Mouse (Mus musculus) forebrain, embryonic 12.5 days (tissue): ENCODE measurements around the gene Srgap2. TPM values are rescaled to one million over a fixed set of nuclear protein-coding genes. Genes with fewer than 3 reads are reported as not detected.
"Not testable (repeated sequence)": the region's sequence is repeated elsewhere in the genome, so short reads cannot be mapped to it uniquely, and the experiment has no call there.

Experiments used
- ATAC-seq: fragments of 200-750 bp; cut with Nextera tagmentation; 2 replicates; pipeline ENCODE4 v1.8.0; 2017; ENCODE audit warnings: moderate TSS enrichment; ENCODE audit not compliant: low FRiP score
- H3K27ac ChIP-seq: fragments of 300-500 bp; sonication (generic); 2 replicates; pipeline ENCODE4 v1.5.1; 2016; ENCODE audit warnings: mild to moderate bottlenecking
- H3K27me3 ChIP-seq: fragments of 300-500 bp; sonication (generic); 2 replicates; pipeline ENCODE4 v1.6.1; 2016; ENCODE audit warnings: mild to moderate bottlenecking
- H3K36me3 ChIP-seq: fragments of 300-500 bp; sonication (generic); replicated peaks from 2 replicates; pipeline ENCODE4 v1.6.1; 2016; ENCODE audit warnings: mild to moderate bottlenecking
- H3K4me1 ChIP-seq: fragments of 300-500 bp; sonication (generic); 2 replicates; pipeline ENCODE4 v1.6.1; 2016
- H3K4me2 ChIP-seq: fragments of 300-500 bp; sonication (generic); 2 replicates; pipeline ENCODE4 v1.6.1; 2016; ENCODE audit warnings: mild to moderate bottlenecking, moderate library complexity
- H3K4me3 ChIP-seq: fragments of 300-500 bp; sonication (generic); replicated peaks from 2 replicates; pipeline ENCODE4 v1.5.1; 2016; ENCODE audit warnings: mild to moderate bottlenecking
- H3K9ac ChIP-seq: fragments of 300-500 bp; sonication (generic); 2 replicates; pipeline ENCODE4 v1.6.1; 2016; ENCODE audit warnings: mild to moderate bottlenecking
- H3K9me3 ChIP-seq: fragments of 300-500 bp; sonication (generic); 2 replicates; pipeline ENCODE4 v1.6.1; 2016
- WGBS: fragments of 180-500 bp; shearing (Covaris S2); methylation state at CpG from one replicate; pipeline ENCODE4 v1.1.7; 2016; 5-methylcytosine and 5-hydroxymethylcytosine counted together
- polyA plus RNA-seq: library from polyadenylated mRNA; unstranded; fragments of >200 nt; fragmentation: Nextera tagmentation; extraction: Ambion mirVana; gene quantifications from 2 replicates; pipeline ENCODE4 v1.2.1, GENCODE M21; 2016

The Srgap2 gene
- polyA plus RNA-seq, 1 experiment from 2014 or later, result 17.1 TPM

- Histone ChIP-seq H3K4me3 (no peak overlapping the region), H3K4me2 (no peak overlapping the region), H3K27me3 (no peaks in the 10 kb centered on the region; the same call in 1 of the 2 replicates), H3K4me1 (0 out of 2 replicates have a peak, but pooled peaks cover 2% of the 10 kb centered on the region), H3K9me3 (no peaks in the 10 kb centered on the region), H3K36me3 (no peaks in the 10 kb centered on the region), H3K9ac (no peak overlapping the region), H3K27ac (no peak overlapping the region)
- no peak for ATAC-seq
- 74% methylated on average over 10 of the region's 10 CpGs for WGBS
These were observed 267.4 kb downstream of the Srgap2 start for GRCm38 (mm10) chr1:131259632-131260308.

DNA sequence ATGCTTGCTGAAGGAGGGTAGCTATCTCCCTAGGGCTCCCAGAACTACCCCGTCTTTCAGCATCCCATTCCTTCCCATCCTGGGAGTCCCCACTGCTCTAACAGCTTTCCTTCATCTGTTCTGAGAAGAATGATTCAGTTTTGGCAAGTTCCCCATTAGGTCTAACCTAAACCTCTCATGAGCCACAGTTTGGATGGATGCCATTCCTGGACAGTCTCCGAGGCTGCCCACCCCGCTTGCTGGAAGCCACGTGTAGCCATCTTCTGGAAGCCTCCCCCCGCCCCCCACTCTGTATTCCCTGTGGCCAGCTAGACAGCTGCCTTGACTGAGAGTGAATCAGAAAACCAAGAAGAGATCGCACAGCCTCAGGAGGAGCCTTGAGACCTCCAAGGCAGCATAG, 269.9 kb downstream of the Srgap2 start:
- no peak overlapping the region for H3K27ac ChIP-seq
- H3K4me3 ChIP-seq, result no peak overlapping the region
- 87% methylated on average over 6 of the region's 6 CpGs for WGBS
- H3K4me1 ChIP-seq, result 0 out of 2 replicates have a peak, but pooled peaks cover 2% of the 10 kb centered on the region
- no peak overlapping the region for H3K4me2 ChIP-seq
- no peaks in the 10 kb centered on the region for H3K36me3 ChIP-seq
- H3K27me3 ChIP-seq, result no peaks in the 10 kb centered on the region
- ATAC-seq, result no peak
- no peak overlapping the region for H3K9ac ChIP-seq
- no peaks in the 10 kb centered on the region for H3K9me3 ChIP-seq

DNA sequence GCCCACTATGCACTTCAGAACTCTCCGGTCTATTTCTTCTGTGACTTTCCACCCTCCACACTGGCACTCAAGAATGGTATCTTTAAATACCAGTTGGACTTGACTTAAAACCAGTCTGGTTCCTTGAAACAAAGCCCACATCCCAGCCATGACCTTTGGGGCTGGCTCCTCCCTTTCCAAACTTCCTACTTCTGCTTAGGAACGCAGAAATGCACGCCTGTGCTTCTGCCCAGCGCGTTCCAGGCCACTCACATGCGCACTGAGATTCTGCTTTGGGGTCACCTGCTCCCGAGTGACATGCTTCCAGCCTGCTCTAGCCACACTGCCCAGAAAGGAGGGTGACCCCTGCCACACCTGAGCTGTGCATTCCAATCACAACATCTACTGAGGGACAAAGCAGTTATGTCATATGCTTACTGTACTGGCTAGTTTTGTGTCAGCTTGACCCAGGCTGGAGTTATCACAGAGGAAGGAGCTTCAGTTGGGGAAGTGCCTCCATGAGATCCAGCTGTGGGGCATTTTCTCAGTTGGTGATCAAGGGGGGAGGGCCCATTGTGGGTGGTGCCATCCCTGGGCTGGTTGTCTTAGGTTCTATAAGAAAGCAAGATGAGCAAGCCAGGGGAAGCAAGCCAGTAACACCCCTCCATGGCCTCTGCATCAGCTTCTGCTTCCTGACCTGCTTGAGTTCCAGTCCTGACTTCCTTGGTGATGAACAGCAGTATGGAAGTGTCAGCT, 274.5 kb downstream of the Srgap2 start:
- not testable (repeated sequence) for H3K27ac ChIP-seq, H3K4me2 ChIP-seq, H3K4me3 ChIP-seq, ATAC-seq, H3K36me3 ChIP-seq, H3K9me3 ChIP-seq, H3K9ac ChIP-seq, H3K4me1 ChIP-seq, H3K27me3 ChIP-seq
- WGBS, result 89% methylated on average over 7 of the region's 7 CpGs

- peak; percentile 18; the same call in 1 of the 2 replicates for ATAC-seq
- 14% methylated on average over 7 of the region's 7 CpGs for WGBS
- no peak overlapping the region for H3K27ac ChIP-seq
- H3K4me2 ChIP-seq, result no peak overlapping the region
- no peak overlapping the region; the same call in 1 of the 2 replicates for H3K9ac ChIP-seq
- H3K9me3 ChIP-seq, result no peaks in the 10 kb centered on the region
- H3K27me3 ChIP-seq, result peaks cover 57% of the 10 kb centered on the region
- H3K4me3 ChIP-seq, result no peak overlapping the region
- H3K4me1 ChIP-seq, result peaks cover 18% of the 10 kb centered on the region
- no peaks in the 10 kb centered on the region for H3K36me3 ChIP-seq
These were observed 280.4 kb downstream of the Srgap2 start for GRCm38 (mm10) chr1:131246433-131247395.

GRCm38 (mm10) chr1:131245926-131246325, 281.2 kb downstream of the Srgap2 start:
- ATAC-seq, result peak; percentile 60; the same call in 1 of the 2 replicates
- WGBS, result 6% methylated on average over 9 of the region's 9 CpGs
- H3K27me3 ChIP-seq, result peaks cover 64% of the 10 kb centered on the region

DNA sequence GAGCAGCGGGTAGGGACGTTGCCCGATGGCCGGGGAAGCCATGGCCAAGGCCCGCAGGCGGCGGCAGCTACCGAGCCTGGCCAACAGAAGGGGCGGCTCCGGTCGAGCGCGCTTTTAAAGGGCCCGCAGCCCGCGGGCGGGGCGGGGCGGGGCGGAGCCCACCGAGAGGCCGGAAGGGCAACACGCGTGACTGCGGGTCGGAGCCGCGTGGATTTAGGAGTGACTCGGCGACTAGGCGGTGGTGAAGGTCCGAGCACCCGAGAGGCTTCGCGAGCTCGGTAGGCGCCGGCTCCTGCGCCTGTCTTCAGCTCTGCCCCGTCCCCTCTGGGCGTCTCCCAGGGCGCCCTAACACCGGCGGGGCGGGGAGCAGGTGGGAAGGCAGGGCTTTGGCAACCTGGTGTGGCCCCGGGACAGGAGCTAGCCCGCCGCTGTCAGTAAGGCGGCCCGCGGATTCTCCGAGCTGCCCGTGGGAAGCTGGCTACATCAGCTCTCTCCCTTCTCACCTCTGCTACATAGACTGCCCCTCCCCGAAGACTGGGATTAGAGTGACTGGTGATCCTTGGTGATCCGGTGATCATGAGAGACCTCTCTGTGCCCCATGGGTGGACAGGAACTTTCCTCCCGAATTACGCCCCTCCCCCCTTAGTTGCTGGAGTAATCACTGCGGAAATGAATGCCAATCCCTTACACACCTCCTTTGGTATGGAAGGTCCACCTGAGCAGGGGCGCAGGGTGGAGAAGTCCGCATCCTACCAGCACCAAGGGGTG, 281.9 kb downstream of the Srgap2 start, which contains the start of gene Rassf5:
Rassf5 (minus strand) TSS at position 170 of the 768 bp plus-strand sequence.
- Histone ChIP-seq H3K9ac (peak within 1 kb of the TSS; percentile 65), H3K4me1 (peaks cover 24% of the 10 kb centered on the region), H3K9me3 (no peaks in the 10 kb centered on the region), H3K4me2 (peak within 1 kb of the TSS; percentile 90), H3K36me3 (no peaks in the 10 kb centered on the region), H3K27ac (no peak within 1 kb of the TSS), H3K4me3 (peak within 1 kb of the TSS; percentile 68), H3K27me3 (peaks cover 64% of the 10 kb centered on the region)
- under 1% methylated on average over 57 of the region's 60 CpGs for WGBS
- peak; percentile 69 for ATAC-seq

More at GRCm38 (mm10) chr1:131245926-131246325, 281.2 kb downstream of the Srgap2 start:
- peak overlapping the region; percentile 90 for H3K4me2 ChIP-seq
- H3K4me1 ChIP-seq, result peaks cover 18% of the 10 kb centered on the region
- no peak overlapping the region for H3K27ac ChIP-seq
- no peak overlapping the region for H3K9ac ChIP-seq
- H3K9me3 ChIP-seq, result no peaks in the 10 kb centered on the region
- peak overlapping the region; percentile 68 for H3K4me3 ChIP-seq
- no peaks in the 10 kb centered on the region for H3K36me3 ChIP-seq

DNA sequence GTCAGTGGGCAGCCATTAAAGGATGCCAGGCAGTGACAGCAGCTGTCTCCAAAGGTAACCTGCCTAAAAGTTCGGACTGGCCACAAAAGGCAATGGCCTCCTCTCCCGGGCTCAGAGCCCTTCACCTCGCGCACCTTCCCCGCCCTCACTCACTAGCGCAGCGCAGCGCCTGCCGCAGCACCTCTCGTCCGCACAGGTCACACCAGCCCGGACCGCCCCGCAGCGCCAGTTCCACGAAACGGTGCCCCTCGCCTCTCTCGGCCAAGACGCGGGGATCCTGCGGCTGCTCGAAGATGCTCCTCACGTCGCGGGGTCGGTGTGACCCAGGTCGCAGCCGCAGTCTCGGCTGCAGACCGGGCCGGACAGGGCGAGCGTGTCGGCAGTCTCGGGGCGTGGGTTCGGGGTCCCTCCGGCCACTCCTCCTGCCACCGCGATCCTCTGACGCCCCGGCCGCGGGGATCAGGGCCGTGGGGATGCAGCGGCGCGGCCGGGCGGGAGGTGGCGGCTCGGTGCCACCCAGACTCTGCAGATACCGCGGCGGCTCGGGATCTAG, 282.5 kb downstream of the Srgap2 start:
- H3K27ac ChIP-seq, result no peak overlapping the region
- peak overlapping the region; percentile 90 for H3K4me2 ChIP-seq
- peak overlapping the region; percentile 68 for H3K4me3 ChIP-seq
- peak overlapping the region; percentile 65 for H3K9ac ChIP-seq
- H3K9me3 ChIP-seq, result no peaks in the 10 kb centered on the region
- peaks cover 64% of the 10 kb centered on the region for H3K27me3 ChIP-seq
- ATAC-seq, result peak; percentile 28
- WGBS, result under 1% methylated on average over 57 of the region's 57 CpGs
- peaks cover 27% of the 10 kb centered on the region for H3K4me1 ChIP-seq
- H3K36me3 ChIP-seq, result no peaks in the 10 kb centered on the region

GRCm38 (mm10) chr1:131242956-131243355, 284.2 kb downstream of the Srgap2 start:
- 70% methylated on average over 6 of the region's 6 CpGs for WGBS
- H3K27me3 ChIP-seq, result peaks cover 62% of the 10 kb centered on the region
- ATAC-seq, result no peak

DNA sequence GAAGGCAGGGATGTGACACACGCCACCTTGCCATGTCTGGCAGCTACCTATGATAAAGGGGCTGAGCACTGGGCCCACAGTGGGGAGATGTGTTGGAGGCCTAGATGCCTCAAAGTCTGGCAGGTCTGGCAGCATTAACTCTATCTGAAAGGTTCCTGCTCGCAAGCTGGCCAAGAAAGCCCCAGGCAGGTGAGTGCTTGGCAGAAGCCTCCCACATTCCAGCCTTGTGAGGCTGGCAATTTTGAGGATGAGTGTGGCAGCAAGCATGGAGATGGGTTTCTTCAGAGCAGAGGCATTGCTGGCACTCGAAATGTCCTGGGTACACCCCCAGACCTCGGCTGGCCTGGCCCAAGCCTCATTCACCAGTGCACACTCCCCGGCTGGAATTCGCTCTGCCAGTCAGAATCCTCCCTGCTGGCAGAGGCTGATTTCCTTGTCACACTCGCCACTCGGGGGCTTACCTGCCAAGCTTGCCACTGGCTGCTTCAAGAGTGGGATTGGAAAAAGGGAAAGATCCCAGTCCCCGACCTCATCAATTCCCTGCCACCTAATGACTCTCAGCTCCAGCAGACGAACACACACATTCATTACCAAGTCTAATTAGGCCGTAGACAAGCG, 287.5 kb downstream of the Srgap2 start:
- Histone ChIP-seq H3K9ac (no peak overlapping the region), H3K27ac (0 out of 2 replicates have a peak overlapping the region, but pooled peaks have one; percentile 19), H3K9me3 (no peaks in the 10 kb centered on the region), H3K4me2 (no peak overlapping the region), H3K4me3 (no peak overlapping the region), H3K36me3 (no peaks in the 10 kb centered on the region), H3K4me1 (peaks cover 12% of the 10 kb centered on the region; the same call in 1 of the 2 replicates), H3K27me3 (peaks cover 36% of the 10 kb centered on the region)
- WGBS, result 46% methylated on average over 12 of the region's 12 CpGs
- no peak for ATAC-seq

More at GRCm38 (mm10) chr1:131242956-131243355, 284.2 kb downstream of the Srgap2 start:
- no peaks in the 10 kb centered on the region for H3K36me3 ChIP-seq
- H3K27ac ChIP-seq, result no peak overlapping the region
- H3K9me3 ChIP-seq, result no peaks in the 10 kb centered on the region
- no peak overlapping the region for H3K4me3 ChIP-seq
- H3K9ac ChIP-seq, result no peak overlapping the region
- peaks cover 27% of the 10 kb centered on the region for H3K4me1 ChIP-seq
- no peak overlapping the region for H3K4me2 ChIP-seq

DNA sequence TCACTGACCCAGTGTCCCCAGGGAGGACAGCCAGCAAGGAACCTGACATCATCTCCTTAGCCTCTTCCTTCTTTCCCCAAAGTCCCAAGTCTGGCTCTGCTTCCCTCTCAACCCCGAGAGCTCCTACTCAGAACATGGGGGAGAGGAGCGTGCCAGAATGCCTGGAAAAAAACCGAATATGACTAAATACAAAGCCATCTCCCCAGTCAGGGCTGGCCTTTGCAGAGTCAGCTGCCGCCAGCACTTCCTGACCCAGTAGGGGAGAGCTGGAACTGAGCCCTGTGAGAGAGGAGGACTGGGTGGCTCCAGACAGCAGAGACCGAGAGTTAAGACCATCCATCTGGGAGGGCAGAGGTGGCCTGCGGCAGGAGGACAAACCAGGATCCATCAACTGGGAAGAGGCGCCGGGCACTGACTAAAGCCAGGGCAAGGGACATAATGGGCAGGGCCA, 288.2 kb downstream of the Srgap2 start:
- Histone ChIP-seq H3K4me1 (0 out of 2 replicates have a peak, but pooled peaks cover 8% of the 10 kb centered on the region), H3K9me3 (no peaks in the 10 kb centered on the region), H3K4me2 (no peak overlapping the region), H3K4me3 (no peak overlapping the region), H3K36me3 (no peaks in the 10 kb centered on the region), H3K27ac (no peak overlapping the region), H3K9ac (no peak overlapping the region), H3K27me3 (peaks cover 29% of the 10 kb centered on the region)
- WGBS, result 78% methylated on average over 8 of the region's 8 CpGs
- no peak for ATAC-seq
